Mouse (Mus musculus) kidney, postnatal 36 days (tissue): ENCODE measurements around the gene Rad9a.
"Not testable (repeated sequence)": the region's sequence is repeated elsewhere in the genome, so short reads cannot be mapped to it uniquely, and the experiment has no call there.

ENCODE experiments used
- DNase-seq, 2 experiments: peaks; one replicate each; pipeline ENCODE4 v3.0.0; 2021 to 2022; ENCODE audit warnings: mixed read lengths in 2 of 2

Rad9a gene

DNA sequence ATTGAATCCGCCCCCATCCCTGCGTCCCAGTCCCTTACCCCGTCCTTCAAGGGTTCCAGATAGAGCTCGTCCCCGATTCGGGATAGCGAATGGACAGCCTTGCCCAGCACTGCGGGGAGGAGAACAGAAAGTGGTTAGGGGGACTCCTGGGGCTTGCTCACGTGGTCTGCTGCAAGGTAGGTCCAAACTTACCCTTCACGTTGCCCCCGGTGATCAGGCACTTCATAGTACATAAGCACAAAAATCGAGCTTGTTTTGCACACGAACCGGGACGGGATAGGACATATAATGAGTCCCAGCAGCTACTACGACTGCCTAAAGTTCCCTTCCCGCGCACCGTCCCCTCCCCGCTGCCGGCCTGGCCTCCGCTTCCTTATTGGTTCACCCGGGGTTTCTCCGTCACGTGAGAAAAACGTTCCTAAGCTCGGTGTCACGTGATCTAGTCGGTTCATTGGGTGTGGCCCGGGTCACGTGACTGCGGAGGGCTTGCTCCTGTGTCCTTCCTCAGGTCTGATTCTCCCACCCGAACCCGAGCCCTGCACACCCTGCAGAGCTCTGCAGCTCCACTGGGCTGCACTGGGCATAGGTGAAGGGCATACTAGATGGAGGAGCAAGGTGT, at the start of gene Rad9a:
Gene Rad9a, minus strand, starts transcription at position 372 of the 619 bp plus-strand sequence.
- peak; percentile 99 for DNase-seq

DNA sequence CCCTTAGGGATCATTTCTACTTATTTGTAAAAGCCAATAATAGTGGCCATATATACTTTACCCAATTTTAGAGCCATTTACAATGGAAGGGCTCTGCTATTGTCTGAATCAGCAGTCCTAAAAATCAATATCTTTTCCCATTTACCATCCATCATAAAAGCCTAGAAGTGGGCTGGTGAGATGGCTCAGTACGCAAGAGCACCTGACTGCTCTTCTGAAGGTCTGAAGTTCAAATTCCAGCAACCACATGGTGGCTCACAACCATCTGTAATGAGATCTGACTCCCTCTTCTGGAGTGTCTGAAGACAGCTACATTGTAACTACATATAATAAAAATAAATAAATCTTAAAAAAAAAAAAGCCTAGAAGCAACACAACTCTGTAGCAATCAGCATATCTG, 47.2 kb upstream of the Rad9a start:
- DNase-seq = not testable (repeated sequence)

DNA sequence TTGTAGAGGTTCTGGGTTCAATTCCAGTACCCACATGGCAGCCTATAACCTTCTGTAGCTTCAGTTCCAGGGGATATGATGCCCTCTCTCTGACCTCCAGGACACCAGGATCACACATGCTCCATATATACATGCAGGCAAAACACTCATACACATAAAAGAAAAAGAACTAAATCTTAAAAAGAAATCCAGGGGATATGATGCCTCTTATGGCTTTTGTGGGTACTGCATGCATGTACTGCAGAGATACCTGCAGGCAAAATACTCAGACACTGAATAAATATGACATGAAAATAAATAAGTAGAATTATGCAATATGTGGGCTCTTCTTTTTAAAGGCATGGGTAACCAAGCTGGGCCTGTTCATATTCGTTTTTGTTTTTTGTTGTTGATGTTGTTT, 45.5 kb upstream of the Rad9a start:
- DNase-seq = no peak

DNA sequence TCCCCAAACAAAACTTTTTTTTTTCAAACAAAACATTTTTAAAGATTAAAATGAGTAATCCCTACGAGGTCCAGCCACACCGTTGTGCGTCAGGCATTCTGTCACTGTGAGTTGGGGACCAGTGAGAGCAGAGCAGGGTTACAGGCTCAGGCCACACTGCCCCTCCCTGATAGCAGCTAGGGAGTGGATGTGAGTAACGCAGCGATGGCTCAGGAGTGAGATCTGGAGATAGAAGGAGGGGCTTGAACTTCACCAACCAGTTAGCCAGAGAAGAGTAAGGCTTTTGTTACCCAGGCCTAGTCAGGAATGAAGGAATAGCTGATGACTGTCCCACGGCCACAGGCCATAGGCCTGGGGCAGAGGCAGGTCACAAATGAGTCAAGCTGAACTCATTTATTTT, 43.3 kb upstream of the Rad9a start:
- no peak for DNase-seq

DNA sequence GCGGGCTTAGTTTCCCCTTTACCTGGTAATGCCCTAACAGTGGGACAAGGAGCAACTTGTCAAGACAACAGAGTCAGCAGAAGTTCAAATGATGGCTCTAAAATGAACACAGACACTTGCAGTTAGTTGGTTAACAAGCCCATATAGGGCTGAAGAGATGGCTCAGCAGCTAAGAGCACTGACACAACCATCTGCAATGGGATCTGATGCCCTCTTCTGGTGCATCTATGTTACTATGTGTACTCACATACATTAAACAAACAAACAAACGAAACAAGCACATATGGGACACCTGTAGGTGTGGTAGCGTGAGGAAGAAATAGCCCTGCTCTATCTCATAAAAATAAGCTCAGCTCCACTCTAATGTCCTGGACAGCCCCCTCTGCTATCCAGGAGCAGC, 41.0 kb upstream of the Rad9a start:
- DNase-seq = no peak

DNA sequence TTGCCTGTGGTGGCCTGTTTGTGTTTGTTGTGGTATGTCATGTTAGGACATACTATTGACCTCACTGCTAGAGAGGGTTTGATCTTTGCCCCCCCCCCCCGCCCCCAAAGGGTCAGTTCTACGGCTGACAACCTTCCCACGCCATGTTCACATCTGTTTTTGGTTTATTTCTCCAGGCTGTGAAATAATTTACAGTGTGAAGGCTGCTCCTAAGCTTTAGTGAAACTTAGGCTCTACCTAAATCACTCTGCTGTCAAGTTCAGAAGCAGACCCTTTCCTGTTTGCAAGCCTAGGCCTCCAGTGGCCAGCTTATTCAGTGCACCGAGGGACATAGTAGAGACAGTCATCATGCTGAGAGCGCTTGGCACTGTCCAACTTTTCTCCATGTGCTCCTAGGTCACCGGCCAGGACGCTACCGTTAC, 38.8 kb upstream of the Rad9a start:
- no peak for DNase-seq

DNA sequence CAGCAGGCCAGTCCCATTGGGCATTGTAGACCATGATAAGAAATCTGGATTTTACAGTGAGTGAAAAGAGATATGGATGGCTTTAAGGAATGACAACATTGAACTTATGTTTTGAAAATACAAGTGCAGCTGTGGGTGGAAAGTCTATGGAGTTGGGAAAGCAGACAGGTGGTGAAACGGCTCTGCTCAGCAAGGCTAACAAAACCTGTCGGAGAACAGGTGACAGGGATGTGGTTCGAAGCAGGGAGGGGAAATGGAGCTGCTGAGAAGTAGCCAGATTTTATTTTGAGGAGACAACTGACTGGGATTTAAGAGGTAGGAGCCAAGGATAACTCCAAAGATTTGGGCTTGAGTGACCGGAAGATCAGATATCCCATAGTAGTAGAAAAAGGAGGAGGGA, 33.1 kb upstream of the Rad9a start:
- DNase-seq = no peak

DNA sequence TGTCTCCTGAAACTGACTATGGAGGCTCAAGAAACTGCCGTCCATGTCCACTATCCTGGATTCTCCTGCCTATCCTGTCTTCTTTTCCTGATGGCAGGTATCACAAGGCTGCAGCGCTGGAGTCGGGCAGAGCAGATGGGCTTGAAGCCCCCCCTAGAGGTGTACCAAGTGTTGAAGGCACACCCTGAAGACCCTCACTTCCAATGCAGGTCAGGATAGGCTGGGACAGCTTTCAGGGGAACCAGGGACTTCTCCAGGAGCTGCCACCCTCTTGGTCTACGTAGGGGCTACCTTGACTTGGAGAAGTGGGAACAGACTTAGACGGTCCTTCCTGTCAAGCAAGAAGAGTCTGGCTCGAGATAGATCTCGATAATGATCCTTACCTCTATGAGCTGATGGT, 31.2 kb upstream of the Rad9a start:
- DNase-seq = no peak

DNA sequence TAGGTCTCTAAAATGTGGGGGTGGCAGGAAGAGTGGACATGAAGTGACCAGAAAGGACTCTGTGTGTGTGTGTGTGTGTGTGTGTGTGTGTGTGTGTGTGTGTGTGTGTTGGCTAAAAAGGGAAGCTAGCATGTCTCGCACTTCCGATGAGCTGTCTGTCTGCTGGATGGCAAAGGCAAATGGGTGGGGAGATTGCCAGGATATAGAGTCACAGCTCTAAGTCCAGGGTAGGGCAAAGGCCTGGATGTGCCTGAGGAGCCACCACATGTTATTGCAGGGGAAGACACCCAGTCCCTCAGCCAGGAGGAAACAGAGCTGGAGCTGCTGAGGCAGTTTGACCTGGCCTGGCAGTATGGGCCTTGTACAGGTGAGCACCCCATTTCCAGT, 30.7 kb upstream of the Rad9a start:
- peak in 1 of 2 experiments; percentile 76 for DNase-seq

DNA sequence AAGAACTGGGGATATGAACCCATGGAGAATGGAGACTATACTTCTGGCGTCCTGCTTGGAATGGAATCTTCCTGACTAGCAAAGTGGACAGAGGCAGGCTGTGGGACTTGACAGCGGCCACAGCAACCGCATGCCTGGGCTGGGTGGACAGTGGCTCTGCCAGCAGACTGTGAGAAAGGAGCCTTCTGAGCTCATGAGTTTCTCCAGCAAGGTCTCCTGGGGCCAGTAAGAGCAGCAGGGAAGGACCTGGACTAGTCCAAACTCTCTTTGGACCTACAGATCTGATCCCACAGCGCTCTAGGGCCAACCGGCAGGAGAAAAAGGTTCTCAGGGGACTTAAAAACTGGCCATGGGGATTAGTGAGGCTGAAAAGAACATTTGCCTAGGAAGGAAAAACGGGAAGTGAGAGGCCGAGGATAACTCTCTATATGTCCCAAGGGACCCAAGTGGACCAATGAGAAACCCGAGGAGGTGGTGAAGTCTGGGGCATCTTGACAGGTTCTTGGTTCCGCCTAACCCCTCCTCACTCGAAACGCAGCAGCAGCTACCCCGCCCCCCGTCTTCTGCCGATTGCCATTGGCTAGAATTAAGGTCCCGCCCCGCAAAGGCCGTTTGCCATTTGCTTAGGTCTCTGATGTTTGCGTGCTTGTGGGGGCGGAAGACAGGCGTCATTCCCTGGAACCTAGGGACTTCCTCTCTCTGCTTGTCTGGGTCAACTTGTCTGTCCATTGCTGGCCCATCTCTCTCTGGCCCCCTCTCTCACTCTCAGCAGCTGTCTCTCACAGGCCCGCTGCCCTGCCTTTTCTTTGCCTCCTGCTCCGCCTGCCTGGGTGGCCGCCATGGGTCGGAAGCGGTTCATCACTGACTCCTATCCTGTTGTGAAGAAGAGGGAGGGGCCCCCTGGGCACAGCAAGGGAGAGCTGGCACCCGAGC, 30.1 kb upstream of the Rad9a start, which contains the start of gene Pold4:
Gene Pold4, plus strand, starts transcription at position 647 of the 933 bp plus-strand sequence.
- peak; percentile 99 to 100 for DNase-seq

DNA sequence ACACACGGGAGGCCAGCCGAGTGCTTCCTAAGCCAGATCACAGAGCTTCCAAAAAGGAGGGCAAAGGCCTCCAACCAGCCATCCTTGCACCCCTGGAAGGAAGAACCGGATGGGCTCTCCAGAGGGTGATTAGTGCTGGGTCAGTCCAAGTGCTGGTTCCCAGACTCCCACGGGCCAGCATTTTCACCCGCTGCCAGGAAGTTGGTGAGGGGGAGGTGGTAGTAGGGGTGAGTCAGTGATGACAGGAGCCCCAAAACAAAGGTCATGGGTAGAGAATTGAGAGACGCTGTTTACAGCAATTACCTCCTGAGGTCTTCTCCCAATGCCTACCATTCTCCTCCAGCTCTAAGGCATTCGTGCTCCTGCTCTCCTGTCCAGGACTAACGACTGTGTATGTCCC, 29.0 kb upstream of the Rad9a start:
- DNase-seq = peak; percentile 25 to 39

DNA sequence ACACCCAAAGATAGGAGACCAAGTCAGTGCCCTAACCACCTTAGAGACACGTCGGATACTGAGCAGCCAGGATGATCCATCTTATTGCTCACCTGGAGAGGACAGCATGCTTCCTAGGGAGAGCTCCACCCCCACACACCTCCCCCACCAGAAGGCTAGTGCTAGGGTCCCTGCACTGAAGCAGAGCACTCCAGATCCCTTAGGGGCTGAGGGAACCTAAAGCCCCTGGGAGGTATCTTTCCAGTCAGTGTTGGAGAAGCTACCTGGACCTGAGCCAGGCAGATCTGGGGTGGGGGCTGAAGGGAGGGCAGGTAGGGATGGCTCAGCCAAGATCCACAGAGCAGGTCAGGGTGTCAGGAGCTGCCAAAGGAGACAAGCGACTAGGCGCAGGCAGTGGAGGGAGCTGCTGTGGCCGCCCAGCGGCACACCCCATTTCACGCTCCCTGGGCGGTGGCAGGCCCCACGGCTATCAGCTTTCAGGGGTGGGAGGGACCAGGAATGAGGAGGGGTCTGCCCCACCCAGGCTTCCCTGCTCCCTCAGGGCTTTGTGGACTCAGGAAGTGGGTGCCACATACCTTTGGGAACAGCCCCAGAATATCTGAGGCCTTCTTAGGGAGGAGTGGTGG, 28.1 kb upstream of the Rad9a start:
- no peak for DNase-seq

DNA sequence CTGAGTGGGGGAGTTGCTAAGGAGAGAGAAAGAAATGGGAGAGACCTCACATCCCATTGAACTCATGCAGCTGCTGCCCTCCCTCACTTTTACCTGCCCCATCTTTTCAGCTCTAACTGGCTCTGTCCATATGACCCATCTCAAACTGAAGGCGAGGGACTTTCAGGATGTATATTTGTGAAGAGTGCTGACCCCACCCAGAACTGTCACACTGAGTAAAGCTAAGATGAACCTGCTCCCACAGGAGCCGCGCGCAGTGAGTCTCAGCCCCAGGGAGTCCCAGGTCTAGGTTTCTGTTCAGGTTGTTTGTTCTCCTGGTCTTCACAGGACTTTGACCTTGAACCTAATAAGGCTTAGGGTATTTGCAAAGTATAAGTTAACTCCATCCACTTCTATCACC, 27.4 kb upstream of the Rad9a start:
- DNase-seq = no peak

DNA sequence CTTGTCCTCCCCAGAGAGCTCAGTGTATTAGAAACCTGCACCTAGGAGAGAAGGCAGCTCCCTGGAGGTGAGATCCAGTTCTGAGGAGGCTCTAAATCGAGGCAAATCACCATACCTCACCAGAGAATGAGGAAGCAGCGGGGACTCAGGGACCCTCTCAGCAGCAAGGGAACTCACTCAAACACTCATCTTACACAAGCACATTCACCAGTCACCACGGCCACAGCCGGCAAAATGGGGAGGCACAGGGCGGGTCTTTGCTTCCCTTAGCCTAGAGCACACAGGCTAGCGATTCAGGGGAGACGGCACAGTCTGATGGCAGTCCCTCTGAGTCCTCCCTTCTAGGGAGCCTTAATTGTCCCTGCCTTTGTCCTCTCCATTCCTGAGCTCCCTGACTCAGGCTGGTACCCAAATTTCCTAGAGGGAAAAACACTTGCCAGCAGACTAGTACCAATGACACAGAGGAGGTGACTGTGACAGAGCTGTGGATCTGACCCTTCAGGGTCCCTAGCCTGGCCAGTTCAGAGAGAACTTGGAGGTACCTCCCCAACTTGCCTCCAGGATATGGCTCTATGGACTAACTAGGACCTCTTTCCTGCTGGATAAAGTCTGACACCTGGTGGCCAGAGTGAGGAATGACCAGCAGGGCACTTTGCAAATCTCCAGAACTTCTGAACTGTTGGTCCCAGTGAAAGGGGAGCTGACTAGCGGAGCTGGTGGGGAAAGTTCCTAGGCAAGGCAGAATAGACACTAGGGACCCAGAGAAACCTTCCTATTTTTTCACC, 26.6 kb upstream of the Rad9a start:
- DNase-seq = peak; percentile 76 to 81

DNA sequence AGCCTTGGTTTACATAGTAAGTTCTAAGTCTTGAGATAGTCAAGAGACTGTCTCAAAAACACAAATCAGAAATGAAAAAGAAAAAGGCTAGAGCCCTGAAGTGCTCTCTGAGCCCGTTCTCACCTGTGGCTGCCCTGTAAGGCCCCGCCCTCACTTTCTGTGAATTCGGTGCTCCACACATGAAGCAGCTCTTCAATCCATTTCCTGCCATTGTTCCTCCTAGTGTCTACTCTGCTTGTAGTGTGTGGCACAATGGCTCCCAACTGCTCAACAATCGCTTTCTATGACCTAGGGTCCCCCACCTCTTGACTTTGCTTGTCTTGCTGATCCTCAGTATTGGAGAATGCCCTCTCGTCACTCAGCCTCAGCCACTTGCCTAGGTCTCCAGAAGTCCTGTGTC, 26.0 kb upstream of the Rad9a start:
- no peak for DNase-seq

DNA sequence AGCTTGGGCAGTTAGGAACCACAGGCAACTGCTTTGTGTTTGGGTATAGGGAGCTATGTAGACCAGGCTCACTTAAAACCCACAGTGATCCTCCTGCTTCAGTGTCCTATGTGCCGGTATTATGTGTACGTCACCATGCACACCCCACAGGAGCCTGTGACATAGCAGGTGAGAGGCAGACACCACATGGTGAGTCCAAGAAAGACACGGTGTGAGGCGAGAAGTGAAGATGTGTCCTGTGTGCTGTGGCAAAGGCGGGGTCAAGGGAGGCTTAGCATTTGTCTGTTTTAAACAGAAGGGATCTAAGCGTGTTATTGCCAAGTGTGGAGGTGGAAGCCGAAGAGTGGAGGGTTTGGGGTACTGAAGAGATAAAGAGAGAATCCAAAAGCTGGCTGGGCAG, 25.3 kb upstream of the Rad9a start:
- DNase-seq = no peak

DNA sequence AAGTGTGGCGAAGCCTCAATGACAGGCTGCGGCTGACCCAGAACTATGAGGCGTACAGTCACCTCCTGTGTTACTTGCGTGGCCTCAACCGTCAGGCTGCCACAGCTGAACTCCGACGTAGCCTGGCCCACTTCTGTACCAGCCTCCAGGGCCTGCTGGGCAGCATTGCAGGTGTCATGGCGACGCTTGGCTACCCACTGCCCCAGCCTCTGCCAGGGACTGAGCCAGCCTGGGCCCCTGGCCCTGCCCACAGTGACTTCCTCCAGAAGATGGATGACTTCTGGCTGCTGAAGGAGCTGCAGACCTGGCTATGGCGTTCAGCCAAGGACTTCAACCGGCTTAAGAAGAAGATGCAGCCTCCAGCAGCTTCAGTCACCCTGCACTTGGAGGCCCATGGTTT, 20.7 kb upstream of the Rad9a start:
- peak; percentile 76 to 79 for DNase-seq

DNA sequence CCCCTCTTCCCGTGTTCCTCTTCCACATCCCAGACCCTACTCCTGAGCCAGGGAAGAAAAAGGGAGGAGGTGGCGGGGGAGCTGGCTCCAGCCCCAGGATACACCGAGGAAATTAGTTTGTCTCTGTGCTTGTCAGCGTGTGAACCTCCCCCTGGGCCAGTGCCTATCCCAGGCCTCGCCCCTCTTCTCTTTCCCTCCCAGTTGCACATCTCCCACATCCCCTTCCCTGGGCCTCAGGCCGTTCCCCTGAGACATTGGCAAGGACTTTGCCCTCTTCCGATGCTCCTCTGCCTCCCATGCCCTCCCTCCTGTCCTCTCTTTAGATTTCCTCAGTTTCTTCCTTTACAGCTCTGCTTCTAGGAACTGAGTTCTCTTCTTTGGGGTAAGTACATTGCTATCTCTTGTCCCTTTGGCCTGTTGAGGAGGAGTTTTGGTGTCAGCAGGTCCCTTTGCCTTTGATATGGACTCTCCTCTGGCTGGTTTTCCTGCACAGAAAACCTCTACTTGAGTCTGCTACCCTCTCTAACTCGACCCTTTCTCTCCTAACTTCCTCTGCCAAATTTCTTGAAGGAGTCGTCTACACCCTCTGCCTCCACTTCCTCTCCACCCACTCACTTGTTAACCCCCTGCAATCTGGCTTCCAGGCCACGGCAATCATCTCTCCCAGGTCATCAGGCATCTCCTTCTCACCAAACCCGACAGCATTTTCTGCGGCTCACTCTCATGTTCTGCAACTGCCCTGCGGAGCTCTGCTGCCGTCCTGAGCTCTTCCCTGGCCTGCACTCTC, 19.7 kb upstream of the Rad9a start:
- DNase-seq = peak; percentile 62 to 66

DNA sequence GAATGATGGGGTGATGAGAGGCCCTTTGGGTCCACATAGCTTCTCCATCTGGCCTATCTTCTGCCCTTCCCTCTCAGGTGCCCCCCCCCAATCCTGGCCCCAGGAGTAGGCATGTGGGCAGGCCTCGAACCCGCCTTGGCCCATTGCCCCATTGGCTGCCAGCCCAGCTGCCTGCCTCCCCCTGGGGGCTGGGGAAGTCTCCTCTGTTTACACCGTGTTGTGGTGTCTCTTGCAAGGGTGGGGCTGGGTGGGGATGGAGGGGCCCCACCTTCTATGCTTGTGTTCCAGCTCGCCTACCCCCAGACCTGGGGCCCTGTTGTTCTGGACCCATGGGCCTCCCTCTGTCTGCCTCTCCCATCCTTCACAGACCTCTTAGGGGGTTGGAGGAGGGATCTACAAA, 19.0 kb upstream of the Rad9a start:
- DNase-seq = no peak

DNA sequence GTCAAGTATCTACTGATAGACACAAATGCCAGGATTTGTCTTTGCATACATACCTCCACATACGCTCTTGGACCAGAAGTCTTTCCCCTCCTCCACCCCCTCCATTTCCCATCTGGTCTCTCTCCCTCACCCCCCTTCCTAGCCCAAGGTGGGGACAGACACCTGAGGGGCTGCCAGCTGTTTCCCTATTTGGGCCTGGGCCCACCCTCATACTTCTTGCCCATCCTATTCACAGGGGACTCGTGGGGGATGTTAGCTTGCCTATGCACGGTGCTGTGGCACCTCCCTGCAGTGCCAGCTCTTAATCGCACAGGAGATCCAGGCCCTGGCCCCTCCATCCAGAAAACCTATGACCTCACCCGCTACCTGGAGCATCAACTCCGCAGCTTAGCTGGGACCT, 18.5 kb upstream of the Rad9a start:
- no peak for DNase-seq

DNA sequence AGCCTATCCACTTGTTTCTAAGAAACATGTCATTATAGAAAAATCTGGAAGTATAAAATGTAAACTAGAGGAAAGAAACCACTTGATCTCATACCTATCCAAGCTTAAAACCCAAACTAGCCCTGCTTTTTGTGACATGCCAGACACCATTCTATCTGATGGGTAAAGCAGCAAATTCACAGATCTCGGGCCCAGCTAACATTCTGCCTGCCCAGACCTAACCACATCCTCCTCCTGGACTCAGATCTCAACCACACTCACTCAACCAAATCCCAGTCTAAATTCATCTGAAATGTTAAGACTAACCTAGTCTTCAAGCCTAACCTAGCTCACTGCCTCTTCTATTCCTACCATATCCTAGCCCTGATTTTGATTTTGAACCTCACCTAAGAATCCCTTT, 17.3 kb upstream of the Rad9a start:
- DNase-seq = no peak

DNA sequence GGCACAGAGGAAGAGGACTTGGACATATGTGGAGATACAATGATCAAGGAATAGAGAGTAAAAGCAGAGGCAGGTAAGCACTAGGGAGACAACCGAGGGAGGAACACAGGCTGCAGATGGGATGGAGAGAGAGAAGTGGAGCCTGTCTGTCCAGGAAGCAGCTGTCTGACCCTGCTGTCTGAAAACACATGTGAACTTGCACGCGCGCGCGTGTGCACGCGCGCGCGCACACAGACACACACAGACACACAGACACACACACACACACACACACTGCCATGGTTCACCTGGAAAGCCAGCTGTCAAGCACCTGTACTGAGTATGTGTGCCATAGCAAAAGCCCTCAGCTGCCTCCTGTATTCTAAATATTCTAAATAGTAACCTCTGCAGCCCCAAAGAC, 16.8 kb upstream of the Rad9a start:
- no peak for DNase-seq
